Mouse (Mus musculus) heart, adult 9 months (tissue): Measurements from ENCODE around the gene Phldb1.
"Not testable (repeated sequence)": the region's sequence is repeated elsewhere in the genome, so short reads cannot be mapped to it uniquely, and the experiment has no call there.

ENCODE experiments used
- DNase-seq, 2 experiments: peaks; one replicate each; pipeline ENCODE4 v3.0.0; 2022; ENCODE audit warnings: low spot score in 2 of 2

Phldb1 gene

DNA sequence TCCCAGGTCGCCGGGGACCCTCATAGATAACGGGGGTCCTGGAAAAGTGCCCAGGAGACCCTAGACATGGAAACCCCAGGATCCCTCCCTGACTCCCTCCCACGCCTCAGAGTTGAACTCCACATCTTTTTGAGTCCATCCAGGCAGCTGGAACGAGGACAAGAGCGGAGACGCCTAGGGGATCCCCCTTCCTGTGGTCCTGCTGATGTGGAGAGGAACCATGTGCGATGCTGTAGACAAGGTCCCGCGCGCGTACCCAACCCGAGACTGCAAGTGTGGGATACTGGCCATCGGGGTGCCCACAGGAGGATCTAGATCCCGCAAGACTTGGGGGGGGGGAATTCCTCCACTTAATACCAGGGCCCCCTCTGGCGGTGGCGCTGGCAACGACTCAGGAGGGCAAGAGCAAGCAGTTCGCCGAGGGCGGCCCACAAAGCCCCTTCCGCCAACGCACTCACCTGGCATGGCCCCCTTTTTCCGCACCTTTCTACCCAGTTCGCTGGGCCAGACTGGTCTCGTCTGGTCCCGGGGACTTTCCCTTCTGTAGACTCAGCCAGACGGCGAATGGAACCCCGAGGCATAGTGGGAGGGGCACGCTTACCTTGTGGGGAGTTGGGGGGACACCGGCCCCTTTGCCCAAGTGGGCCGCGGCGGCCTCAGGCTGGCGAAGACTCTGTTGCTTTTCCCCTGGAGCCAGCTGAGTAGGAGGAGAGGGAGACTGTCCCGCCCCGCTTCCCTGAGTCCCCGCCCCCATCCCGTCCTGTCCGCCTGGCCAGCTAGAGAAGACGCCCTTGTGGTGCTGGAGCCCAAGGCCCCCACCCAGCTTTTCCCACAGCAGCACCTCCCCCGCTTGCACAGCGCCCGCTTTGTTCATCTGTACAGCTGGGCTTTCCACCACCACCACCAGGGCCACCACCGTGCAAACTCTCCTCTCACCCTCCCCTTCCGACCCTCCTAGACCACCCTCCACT, at the start of gene Phldb1:
TSS of gene Phldb1 (minus strand) at position 675 of the 971 bp plus-strand sequence.
- DNase-seq, result peak; percentile 81 to 82

DNA sequence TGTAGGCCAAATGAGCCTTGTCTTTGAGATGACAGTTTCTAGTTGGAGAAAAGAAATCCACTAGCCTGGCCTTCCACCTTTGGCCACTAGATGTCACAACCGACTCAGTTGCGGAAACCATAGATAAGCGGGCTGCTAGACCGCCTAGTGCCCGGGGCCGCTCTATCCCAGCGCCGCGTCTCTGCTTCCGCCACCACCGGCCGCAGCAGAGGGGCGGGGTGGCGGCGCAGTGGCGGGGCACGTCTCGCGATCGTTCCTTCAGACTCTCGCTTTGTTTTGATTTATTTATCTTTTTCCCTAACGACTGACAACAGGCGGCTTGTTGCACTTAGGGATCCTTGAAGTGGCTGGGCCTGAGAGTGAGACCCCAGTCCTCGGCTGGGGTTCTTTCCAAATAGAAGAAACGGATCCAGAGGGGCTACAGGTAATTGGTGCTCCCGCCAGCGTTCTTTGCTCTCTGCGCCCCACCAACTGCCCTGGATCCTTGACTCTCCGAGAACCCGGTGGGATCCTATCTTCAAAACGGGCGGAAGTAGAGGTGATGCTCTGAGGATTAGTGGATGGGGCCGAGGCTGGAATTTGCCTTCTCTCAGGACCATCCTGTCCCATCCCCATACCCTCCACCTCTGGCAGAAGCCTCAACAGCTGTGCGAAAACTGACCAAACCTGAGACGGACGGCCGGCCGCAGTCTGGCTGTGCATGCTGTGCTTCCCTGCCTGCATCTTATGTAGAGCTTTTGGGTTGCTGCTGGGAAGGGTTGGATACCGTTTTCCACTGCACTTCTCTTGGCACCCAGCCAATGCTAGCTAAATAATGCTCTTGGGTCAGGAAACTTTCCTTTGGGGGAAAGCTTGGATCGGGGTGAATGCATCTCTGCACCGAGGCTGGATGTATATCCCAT, 38.0 kb upstream of the Phldb1 start:
- DNase-seq, result peak; percentile 90 to 93

DNA sequence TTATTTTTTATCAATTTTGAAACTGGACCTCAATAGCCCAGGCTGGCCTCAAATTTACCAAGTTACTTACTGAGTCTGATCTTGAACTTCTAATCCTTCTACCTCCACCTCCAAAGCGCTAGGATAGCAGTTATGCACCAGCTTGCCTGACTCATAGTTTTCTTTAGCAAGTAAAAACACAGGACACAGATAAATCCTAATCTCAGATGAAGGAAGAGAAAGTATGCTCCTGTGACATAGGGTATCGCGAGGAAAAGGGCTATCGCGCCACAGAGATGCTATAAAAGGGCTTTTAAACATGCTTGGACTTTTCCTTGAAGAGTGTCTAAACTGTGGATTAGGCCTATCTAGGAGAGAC, 37.4 kb upstream of the Phldb1 start:
- DNase-seq, result no peak

DNA sequence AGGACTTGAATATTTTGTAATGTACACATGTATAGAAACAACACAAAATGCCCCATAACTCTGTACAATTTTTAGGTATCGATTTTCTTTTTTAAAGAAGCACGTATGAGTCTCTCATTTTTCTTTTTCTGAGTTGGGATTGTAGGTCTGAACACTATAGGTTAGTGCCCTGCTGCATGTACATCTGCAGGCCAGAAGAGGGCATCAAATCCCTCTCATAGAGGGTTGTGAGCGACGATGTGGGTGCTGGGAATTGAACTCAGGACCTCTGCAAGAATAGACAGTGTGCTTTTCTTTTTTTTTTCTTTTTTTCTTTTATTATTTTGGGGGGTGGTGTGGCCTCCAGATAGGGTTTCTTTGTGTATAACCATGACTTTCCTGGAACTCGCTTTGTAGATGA, 36.4 kb upstream of the Phldb1 start:
- DNase-seq, result no peak

DNA sequence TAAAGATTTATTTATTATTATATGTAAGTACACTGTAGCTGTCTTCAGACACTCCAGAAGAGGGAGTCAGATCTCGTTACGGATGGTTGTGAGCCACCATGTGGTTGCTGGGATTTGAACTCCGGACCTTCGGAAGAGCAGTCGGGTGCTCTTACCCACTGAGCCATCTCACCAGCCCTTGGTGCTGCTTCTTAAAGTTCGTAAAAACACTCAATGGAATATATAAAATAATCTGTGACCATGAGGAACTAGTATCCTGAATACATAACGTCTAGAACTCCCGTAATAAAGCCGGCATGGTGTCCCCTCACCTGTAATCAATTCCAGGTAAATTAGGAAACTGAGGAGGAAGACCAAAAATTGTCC, 33.0 kb upstream of the Phldb1 start:
- DNase-seq, result not testable (repeated sequence)

DNA sequence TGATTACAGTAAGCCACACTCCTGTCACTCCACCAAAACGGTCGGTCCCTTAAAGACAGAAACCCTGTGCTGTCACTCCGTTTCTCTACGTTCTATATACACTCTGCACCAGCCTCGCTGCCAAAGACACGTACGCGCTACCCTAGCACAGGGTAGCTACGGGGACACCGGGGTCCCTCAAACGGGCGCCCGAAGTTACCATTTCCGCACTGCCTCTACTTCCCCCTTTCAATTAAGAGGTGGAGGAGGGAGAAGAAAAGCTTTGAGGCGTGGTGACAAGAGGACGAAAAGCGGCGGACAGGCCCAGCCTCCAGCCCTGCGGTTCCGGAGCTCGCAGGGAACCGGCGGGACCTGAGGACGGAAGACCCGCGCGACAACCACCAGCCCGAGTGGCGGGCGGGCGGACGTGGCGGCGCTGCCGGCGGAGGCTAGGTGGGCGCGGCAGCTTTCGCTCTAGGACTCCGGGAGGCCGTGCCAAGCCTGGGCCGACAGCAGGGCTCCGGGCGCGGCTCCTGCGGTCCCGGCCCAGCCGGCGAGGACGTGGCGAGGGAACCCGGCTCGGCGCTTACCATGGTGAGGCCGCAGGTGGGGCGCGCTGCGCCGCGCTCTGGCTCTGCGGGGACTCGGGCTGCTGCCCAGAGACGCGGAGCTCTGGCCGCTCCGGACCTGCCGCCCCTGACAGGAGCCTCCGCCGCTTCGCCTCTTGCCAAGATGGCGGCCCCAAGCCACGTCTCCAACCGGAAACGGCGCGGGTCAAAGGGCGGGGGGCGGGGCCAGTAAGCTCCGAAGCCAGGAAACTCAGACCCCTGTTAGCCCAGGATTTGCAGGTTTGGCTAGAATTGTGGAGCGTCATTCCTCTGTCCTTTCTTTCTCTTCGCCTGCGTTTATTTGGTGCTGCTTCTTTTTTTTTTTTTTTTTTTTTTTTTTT, 32.4 kb upstream of the Phldb1 start, which contains the start of the genes Arcn1 and Ift46:
TSS of gene Arcn1 (minus strand) at position 745 of the 928 bp plus-strand sequence.
TSS of gene Ift46 (plus strand) at position 808 of the 928 bp plus-strand sequence.
- DNase-seq, result peak; percentile 79 to 87

DNA sequence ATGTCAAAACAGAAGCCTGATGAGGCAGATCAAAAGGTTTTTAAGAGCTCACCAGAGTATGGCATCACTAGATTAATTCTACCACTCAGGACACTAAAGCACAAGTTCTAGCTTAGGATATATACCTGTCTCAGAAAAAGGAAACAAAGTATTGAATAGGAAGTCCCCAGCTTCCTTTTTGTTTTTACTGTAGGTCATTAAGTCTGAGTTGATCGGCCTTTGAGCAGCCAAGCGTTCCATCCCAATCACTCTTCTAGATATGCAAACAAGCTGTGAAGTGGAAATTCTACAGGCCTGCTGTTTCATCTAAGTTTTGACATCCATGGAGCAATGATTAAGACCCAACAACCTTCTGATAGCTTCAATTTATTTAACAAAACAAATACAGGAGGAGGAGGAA, 25.9 kb upstream of the Phldb1 start:
- DNase-seq, result no peak

DNA sequence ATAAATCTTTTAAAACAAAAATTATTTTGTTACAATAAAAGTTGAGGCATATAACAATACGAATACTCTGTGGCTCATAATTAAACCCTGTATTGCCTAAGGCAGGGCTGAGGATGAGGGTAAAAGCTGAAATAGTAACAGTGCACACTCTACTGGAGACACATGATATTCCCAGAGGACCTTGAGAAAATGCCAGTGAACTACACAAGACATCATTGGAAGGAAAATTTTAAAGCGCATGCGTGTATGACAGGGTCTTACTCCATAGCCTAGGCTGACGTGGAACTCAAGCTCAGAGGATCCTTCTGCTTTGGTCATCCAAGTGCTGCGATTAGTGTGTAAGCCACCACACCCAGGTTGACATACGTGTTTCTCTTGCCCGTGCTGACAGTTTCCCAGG, 13.5 kb upstream of the Phldb1 start:
- peak in 1 of 2 experiments; percentile 34 for DNase-seq

DNA sequence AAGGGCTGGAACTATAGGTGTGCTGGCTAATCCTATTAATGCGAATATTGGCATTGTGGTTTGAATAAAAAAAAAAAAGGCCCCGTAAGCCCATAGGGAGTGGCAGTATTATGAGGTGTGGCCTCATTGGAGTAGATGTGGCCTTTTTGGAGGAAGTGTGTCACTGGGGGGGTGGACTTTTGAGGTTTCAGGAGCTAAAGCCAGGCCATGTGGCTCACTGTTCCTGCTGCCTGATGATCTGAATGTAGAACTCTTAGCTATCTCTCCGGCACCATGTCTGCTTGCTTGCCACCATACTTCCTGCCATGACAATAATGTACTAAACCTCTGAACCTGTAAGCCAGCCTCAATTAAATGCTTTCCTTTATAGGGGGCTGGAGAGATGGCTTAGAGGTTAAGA, 12.3 kb upstream of the Phldb1 start:
- no peak for DNase-seq

DNA sequence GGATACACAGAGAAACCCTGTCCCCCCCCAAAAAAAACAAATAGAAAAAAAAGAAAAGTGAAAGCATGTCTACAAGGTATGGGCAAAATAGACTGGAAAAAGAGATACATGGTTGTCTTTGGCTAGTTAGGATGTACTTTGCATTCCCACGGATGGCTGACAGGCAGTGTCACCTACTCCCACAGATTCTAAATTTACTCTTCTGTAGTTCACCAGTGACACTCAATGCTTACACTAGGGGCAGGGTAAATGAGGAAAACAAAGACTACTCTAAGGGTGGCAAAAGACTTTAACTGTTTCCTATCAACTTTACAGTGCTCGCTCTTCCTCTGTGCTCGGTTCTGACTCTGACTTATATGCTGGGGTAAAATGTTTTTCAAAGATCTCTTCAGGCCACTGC, 11.7 kb upstream of the Phldb1 start:
- no peak for DNase-seq

DNA sequence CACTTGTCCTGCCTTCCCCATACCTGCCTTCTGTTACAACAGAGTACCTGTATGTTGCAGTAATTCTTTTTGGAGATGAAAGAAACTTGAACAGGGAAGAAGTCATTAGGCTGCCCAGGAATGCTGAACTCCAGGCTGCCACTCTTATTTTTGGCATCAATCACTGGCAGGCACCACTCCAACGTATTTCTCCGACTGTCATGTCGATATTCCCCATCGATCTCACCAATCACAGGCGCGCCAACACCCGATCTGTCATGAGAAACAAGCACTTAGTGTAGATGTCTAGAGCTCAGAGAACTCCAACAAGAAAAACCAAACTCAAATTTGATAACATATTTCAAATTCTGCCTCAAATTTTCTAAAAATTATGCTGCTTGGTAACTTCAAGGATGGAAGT, 10.4 kb upstream of the Phldb1 start:
- no peak for DNase-seq

DNA sequence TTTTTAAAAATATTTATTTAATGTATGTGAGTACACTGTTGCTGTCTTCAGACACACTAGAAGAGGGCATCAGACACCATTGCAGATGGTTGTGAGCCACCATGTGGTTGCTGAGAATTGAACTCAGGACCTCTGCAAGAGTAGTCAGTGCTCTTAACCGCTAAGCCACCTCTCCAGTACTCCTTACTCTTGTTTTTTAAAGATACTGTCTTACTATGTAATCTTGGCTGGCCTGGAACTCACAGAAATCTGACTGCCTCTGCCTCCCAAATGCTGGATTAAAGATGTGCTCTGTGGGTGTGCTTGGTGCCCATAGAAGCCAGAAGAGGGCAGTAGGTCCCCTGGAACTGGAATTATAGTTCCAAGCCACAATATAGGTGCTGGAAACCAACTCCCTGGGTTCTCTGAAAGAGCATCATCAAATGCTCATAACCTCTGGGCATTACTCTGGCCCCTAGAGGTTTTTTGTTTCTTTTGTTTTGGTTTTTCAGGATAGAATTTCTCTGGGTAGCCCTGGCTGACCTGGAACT, 5.7 kb upstream of the Phldb1 start:
- DNase-seq, result no peak

DNA sequence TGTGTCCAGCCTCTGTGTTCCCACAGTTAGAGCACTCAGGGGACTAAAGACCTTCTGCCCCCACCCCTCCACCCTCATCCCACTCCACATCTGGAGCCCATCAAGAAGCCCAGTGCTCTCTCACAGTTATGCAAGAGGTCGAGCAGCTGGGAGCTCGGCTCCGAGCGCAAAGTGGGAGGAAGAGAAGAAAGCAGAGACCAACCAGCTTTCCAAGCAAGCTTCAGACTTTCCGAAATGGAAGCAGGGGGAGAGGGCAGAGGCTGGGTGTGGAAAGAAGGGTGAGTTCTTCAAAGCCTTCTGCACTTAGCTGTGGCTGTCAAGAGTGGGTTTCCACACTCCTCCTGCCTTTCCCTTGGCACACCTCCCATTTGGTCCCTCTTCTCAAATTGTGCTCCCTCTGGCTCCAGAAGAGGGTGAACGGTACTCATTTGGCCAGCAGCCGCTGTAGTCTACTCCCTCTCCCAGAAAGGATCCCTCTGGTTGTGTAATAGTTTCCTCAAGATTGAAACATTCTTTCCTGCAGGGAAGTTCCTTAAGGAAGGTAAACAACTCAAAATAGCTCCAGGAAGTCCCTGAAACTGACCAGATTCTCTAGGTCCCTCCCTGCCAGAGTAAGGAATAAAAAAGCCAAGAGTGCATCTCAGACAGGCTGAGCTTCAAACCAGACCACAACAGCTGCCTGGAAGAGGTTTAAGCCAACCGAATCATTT, 2.4 kb upstream of the Phldb1 start:
- DNase-seq, result peak; percentile 88 to 91

DNA sequence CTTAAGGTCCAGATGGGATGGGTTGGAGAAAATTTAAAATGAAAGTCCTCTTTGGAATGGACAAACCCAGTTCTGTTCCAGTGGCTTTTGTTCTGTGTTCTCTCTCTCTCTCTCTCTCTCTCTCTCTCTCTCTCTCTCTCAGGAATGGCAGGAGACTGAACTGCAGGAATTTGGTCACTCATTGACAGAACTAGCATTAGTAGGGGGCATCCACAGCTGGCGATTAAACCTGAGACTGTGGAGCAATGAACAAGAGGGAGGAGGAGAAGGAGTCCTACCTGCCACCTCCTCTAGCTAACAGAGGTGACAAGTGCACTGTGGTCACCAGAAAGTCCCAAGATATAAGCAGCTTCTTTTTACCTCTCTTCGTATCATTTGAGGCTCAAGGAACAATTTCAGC, 1.3 kb upstream of the Phldb1 start:
- no peak for DNase-seq

DNA sequence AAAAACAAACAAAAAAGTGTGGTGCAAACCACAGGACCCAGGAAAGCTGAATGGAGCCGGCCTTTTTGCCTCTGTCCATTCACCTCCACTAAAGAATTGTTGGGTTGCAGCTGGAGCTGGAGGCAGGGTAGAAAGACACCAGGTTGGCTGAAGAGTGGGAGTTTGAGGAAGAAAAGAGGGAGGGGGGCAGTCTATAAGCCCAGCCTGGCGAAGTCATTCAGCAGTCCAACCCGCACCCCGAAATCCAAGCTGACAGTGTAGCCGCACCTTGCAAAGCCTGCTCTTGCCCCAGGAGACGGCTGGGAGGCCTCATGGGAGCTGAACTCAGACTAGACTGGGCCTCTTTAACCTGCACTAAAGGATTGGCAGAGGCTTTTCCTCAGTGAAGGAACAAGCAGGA, 888 bp upstream of the Phldb1 start:
- no peak for DNase-seq

DNA sequence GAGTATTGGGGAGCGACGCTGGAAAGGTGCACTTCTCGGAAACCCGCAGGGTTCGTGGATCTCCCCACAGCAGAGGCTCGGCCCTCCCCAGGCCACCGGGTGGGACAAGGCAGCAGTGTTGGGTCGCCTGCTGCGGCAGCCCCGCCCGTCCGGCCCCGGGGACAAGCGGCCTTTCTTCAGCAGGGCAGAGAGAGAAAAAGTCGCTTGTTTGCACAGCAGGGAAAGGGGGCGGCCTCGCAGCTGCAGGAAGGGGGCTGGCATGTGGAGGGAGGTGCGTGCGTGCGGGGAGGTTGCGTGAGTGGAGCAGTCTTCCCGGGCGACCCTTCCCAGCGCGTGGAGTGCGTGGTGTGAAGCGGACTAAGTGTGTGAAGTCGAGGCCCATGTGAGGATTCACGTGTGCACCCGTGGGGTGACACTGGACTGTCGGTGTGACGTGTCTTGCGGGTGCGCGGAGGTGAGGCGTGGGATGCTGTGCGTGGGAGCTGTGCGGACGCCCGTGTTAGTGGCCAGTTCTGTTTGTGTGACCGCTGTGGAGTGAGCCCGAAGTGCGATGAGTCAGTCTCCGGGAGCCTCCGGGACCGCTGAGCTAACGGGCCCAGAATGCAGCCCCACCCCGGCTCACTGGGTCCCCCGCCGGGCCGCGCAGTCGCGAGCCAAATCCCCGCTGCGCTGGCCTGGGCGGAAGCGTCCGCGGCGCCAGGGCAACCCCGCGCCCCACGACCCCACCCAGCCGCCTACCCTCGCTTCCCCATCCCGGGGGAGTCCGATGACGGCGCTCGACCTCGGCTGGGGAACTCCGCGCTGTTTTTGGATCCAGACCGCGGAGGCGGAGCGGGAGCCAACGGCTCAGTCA, 1.1 kb downstream of the Phldb1 start:
- DNase-seq, result peak; percentile 88 to 89

DNA sequence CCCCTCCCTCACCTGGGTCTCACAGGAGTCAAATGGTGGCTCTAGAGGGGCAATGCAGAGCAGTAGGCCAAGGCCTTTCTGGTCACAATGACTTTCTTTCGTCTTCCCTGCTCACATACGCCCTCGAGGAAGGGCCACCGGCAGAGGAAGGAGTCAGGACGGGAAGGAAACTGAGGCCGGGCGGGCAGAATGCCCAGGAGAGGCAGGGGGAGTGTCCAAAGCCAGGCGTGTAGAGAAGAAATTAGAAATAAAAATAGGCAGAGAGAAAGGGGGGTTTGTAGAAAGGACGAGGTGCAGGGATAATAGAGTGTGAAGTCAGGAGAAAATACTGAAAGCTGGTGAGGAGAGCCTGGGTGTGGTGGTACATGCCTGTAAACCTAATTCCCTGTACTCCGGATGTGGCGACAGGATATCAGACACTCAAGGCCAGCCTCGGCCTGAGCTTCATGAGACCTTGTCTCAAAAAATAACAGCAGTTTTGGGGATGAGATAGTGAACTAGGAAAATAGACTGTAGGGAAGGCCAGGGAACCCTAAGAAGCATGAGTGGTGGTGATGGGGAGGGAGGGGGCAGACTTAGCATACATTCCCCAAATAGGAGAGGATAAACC, 2.0 kb downstream of the Phldb1 start:
- DNase-seq, result peak in 1 of 2 experiments; percentile 35

DNA sequence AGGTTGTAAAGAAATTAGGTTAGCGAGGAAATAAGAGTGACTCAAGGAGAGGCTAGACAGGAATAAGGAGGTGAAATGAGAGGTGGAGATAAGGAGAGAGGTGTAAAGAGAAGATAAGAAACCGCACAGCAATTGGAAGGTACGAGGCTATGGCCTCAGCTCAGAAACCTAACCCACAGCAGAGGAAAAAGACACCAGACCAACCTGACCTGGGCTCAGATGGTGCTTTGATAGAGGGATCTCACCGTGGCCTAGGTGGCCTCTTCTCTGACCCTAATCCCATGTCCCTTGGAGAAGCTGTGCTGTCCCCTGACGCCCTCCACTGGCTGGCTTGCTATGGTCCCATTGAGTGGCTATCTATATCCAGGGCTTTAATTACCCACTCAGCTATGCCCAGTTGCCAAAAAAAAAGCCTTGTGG, 2.9 kb downstream of the Phldb1 start:
- no peak for DNase-seq

DNA sequence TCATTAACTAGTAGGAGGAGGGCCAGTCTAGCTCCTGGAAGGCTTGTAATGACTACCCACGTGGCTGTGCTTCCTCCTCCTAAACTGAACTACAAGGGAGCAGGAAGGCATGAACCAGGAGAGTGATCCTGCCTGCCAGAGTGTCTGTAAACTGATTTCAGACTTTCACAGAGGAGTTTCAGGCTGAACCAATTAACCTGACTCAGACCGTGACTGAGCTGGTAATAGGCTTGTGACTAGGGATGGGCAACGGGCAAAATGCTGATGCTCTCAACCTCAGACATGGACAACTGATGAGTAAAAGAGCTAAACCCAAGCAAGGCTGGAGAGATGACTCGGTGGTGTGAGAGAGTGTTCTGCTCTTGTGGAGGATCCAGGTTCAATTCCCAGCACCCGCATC, 7.6 kb downstream of the Phldb1 start:
- DNase-seq, result no peak
